Mouse (Mus musculus): ENCODE measurements around the gene Clcnkb. TPM values are rescaled to one million over a fixed set of nuclear protein-coding genes. Genes with fewer than 3 reads are reported as not detected.

Clcnkb gene
- total and polyA plus RNA-seq, 3 experiments, result 0.08 to 0.51 (median 0.24) TPM

- peaks cover 2 to 7% of the 10 kb centered on the region in 2 experiments; a peak in 1 of 4 replicates for H3K4me1 ChIP-seq (ENCODE audit: control insufficient read depth in 1 of 2, insufficient read depth in 2 of 2)
- H3K27ac ChIP-seq (ENCODE audit: insufficient read depth, low read depth), result no peak overlapping the region
- no peaks in the 10 kb centered on the region for H3K27me3 ChIP-seq (replicated peaks)
- no peaks in the 10 kb centered on the region for H3K9me3 ChIP-seq (replicated peaks; ENCODE audit: low read length)
- peaks cover 63 to 92% of the 10 kb centered on the region in 2 experiments for H3K36me3 ChIP-seq (replicated peaks in 1 of 2; ENCODE audit: control insufficient read depth in 1 of 2, insufficient read depth in 1 of 2, low read length in 1 of 2)
- in situ Hi-C loops (cut with MboI; ENCODE audit: low pct_ligation_motif_present, low pct_unique_long_range_greater_than_20kb, low sequenced_read_pairs), result no loop called here
- dilution Hi-C loops (cut with MboI; ENCODE audit: extremely low pct_ligation_motif_present, extremely low pct_unique_long_range_greater_than_20kb, low sequenced_read_pairs), result no loop called here
- H3K79me2 ChIP-seq (replicated peaks; ENCODE audit: control insufficient read depth, extremely low read depth, insufficient read depth, poor library complexity, severe bottlenecking), result no peaks in the 10 kb centered on the region; the same call in 1 of the 2 replicates
- no peak for TF ChIP-seq RAD21 (IDR thresholded peaks at IDR 0.05; ENCODE audit: low read depth, low read length)
- TF ChIP-seq NRF1 (IDR thresholded peaks at IDR 0.05; ENCODE audit: low read depth, low read length), result no peak
- TF ChIP-seq IRF4 (IDR thresholded peaks at IDR 0.05; ENCODE audit: low read depth, low read length), result no peak
- TF ChIP-seq BHLHE40 (IDR thresholded peaks at IDR 0.05; ENCODE audit: low read depth, low read length), result no peak
- no peak for TF ChIP-seq E2F4 (IDR thresholded peaks at IDR 0.05; ENCODE audit: insufficient replicate concordance, low read depth, low read length)
- TF ChIP-seq EP300 (IDR thresholded peaks at IDR 0.05; ENCODE audit: low read length), result no peak
- no peak for TF ChIP-seq CHD1 (IDR thresholded peaks at IDR 0.05; ENCODE audit: low read depth, low read length)
- no peak for TF ChIP-seq MAZ (IDR thresholded peaks at IDR 0.05; ENCODE audit: low read depth, low read length)
- TF ChIP-seq ETS1 (conservative IDR thresholded peaks at IDR 0.05; ENCODE audit: low read depth, low read length), result no peak
- TF ChIP-seq POLR2AphosphoS2 (IDR thresholded peaks at IDR 0.05; ENCODE audit: low read depth, low read length), result no peak
- no peak overlapping the region for H3K9ac ChIP-seq (ENCODE audit: insufficient read depth, low read depth)
- H3K4me3 ChIP-seq (replicated peaks in 1 of 3; ENCODE audit: low read depth in 2 of 3, low read length in 2 of 3, poor library complexity in 1 of 3), result no peak overlapping the region
- DNase-seq (ENCODE audit: extremely low read depth), result no peak
- H3K4me2 ChIP-seq (ENCODE audit: insufficient read depth, low read depth, poor library complexity, severe bottlenecking), result no peak overlapping the region
Observed at GRCm38 (mm10) chr4:141461576-141461975, 45.8 kb upstream of the Clcnkb start.

- Histone ChIP-seq H3K9me3 (replicated peaks; ENCODE audit: low read length) (no peaks in the 10 kb centered on the region), H3K79me2 (replicated peaks; ENCODE audit: control insufficient read depth, extremely low read depth, insufficient read depth, poor library complexity, severe bottlenecking) (no peaks in the 10 kb centered on the region; the same call in 1 of the 2 replicates), H3K4me2 (ENCODE audit: insufficient read depth, low read depth, poor library complexity, severe bottlenecking) (no peak overlapping the region), H3K9ac (ENCODE audit: insufficient read depth, low read depth) (no peak overlapping the region), H3K36me3 (replicated peaks in 1 of 2; ENCODE audit: control insufficient read depth in 1 of 2, insufficient read depth in 1 of 2, low read length in 1 of 2) (peaks cover 60 to 92% of the 10 kb centered on the region in 2 experiments), H3K27ac (ENCODE audit: insufficient read depth, low read depth) (no peak overlapping the region), H3K4me1 (ENCODE audit: control insufficient read depth in 1 of 2, insufficient read depth in 2 of 2) (peaks cover 2 to 7% of the 10 kb centered on the region in 2 experiments; a peak in 1 of 4 replicates), H3K27me3 (replicated peaks) (no peaks in the 10 kb centered on the region), H3K4me3 (replicated peaks in 1 of 3; ENCODE audit: low read depth in 2 of 3, low read length in 2 of 3, poor library complexity in 1 of 3) (no peak overlapping the region)
- no peak for TF ChIP-seq MXI1 (IDR thresholded peaks at IDR 0.05; ENCODE audit: low read depth, low read length)
- no peak for TF ChIP-seq CHD2 (IDR thresholded peaks at IDR 0.05; ENCODE audit: low read length)
- TF ChIP-seq POLR2AphosphoS2 (IDR thresholded peaks at IDR 0.05; ENCODE audit: low read depth, low read length), result no peak
- TF ChIP-seq UBTF (IDR thresholded peaks at IDR 0.05; ENCODE audit: low read depth, low read length), result no peak
- TF ChIP-seq MEF2A (IDR thresholded peaks at IDR 0.05; ENCODE audit: borderline replicate concordance, low read depth, low read length), result no peak
- TF ChIP-seq ELF1 (IDR thresholded peaks at IDR 0.05; ENCODE audit: low read depth, low read length), result no peak
- TF ChIP-seq KAT2A (IDR thresholded peaks at IDR 0.05; ENCODE audit: insufficient replicate concordance, low read length), result no peak
- TF ChIP-seq ZMIZ1 (IDR thresholded peaks at IDR 0.05; ENCODE audit: low read depth, low read length), result no peak
- TF ChIP-seq MAZ (IDR thresholded peaks at IDR 0.05; ENCODE audit: low read depth, low read length), result no peak
- TF ChIP-seq USF2 (conservative IDR thresholded peaks at IDR 0.05; ENCODE audit: low read depth, low read length), result no peak
- no peak for TF ChIP-seq JUN (IDR thresholded peaks at IDR 0.05; ENCODE audit: insufficient read depth, low read depth, low read length)
- in situ Hi-C loops (cut with MboI; ENCODE audit: low pct_ligation_motif_present, low pct_unique_long_range_greater_than_20kb, low sequenced_read_pairs) (no loop called here), dilution Hi-C loops (cut with MboI; ENCODE audit: extremely low pct_ligation_motif_present, extremely low pct_unique_long_range_greater_than_20kb, low sequenced_read_pairs) (no loop called here)
- DNase-seq (ENCODE audit: extremely low read depth), result no peak
Observed at GRCm38 (mm10) chr4:141461088-141461487, 45.3 kb upstream of the Clcnkb start.

Data from CH12.LX (cell line).